ENCODE assay signal across 9 mouse cellular contexts in genomic region chr11:8245408-8246003, GRCm38 (mm10).
A peak's percentile ranks its signal among the peaks of the same experiment; 100 is the strongest.
DNase-seq lines count a peak whose midpoint lies in the region; ATAC-seq lines count a peak whose summit lies in the region.
"Had no signal": no experiment of that assay in that cellular context is flagged by ENCODE, and none has a peak within 500 bp of the region (broad histone marks: within the 10 kb centered on the region; RNA-seq: fewer than 3 reads in every experiment).

No protein-coding gene starts in this region.

- H3K4me3 ChIP-seq in hindbrain, embryonic 13.5 days: no peak overlapping the region
- no peak overlapping the region for H3K4me3 ChIP-seq in hindbrain, embryonic 12.5 days
- H3K4me3 ChIP-seq in forebrain, embryonic 15.5 days: no peak overlapping the region
- H3K4me3 ChIP-seq: neural tube, embryonic 13.5 days had no signal

- H3K9me3 ChIP-seq in hindbrain, embryonic 13.5 days: no peaks in the 10 kb centered on the region
- H3K9me3 ChIP-seq in hindbrain, embryonic 12.5 days (replicated peaks): 0 out of 2 replicates have a peak, but pooled peaks cover under 1% of the 10 kb centered on the region
- no peaks in the 10 kb centered on the region for H3K9me3 ChIP-seq in forebrain, embryonic 15.5 days
- H3K9me3 ChIP-seq: neural tube, embryonic 13.5 days had no signal

- H3K36me3 ChIP-seq in hindbrain, embryonic 13.5 days: no peaks in the 10 kb centered on the region
- H3K36me3 ChIP-seq in hindbrain, embryonic 12.5 days: no peaks in the 10 kb centered on the region
- no peaks in the 10 kb centered on the region for H3K36me3 ChIP-seq in forebrain, embryonic 15.5 days
- H3K36me3 ChIP-seq: neural tube, embryonic 13.5 days had no signal

- no peaks in the 10 kb centered on the region for H3K27me3 ChIP-seq in hindbrain, embryonic 13.5 days
- no peaks in the 10 kb centered on the region for H3K27me3 ChIP-seq in hindbrain, embryonic 12.5 days
- H3K27me3 ChIP-seq in forebrain, embryonic 15.5 days: no peaks in the 10 kb centered on the region

- peak; percentile 53 for DNase-seq in thymus, postnatal 0 days (ENCODE audit: low spot score)
- DNase-seq in thymus, postnatal 4 days: no peak
- no peak for DNase-seq in urinary bladder, adult 18-20 months (ENCODE audit: low spot score in 2 of 2)
- DNase-seq in urinary bladder, postnatal 14 days (ENCODE audit: low spot score): no peak
- no peak for DNase-seq in layer of hippocampus, adult 8-10 months (ENCODE audit: low spot score in 2 of 2)

- no peak overlapping the region for H3K9ac ChIP-seq in hindbrain, embryonic 13.5 days
- no peak overlapping the region for H3K9ac ChIP-seq in hindbrain, embryonic 12.5 days
- no peak overlapping the region for H3K9ac ChIP-seq in forebrain, embryonic 15.5 days (replicated peaks)
- H3K9ac ChIP-seq: neural tube, embryonic 13.5 days had no signal

- peak; percentile 54; the same call in 1 of the 2 replicates for ATAC-seq in hindbrain, embryonic 13.5 days (ENCODE audit: low FRiP score)
- no peak for ATAC-seq in hindbrain, embryonic 12.5 days (ENCODE audit: low FRiP score)
- peak; percentile 67 for ATAC-seq in forebrain, embryonic 15.5 days (replicated peaks)

- no peak overlapping the region for H3K27ac ChIP-seq in hindbrain, embryonic 13.5 days
- no peak overlapping the region for H3K27ac ChIP-seq in hindbrain, embryonic 12.5 days
- no peak overlapping the region for H3K27ac ChIP-seq in forebrain, embryonic 15.5 days (replicated peaks)
- H3K27ac ChIP-seq: neural tube, embryonic 13.5 days had no signal

- no peaks in the 10 kb centered on the region for H3K4me1 ChIP-seq in hindbrain, embryonic 13.5 days (replicated peaks)
- no peaks in the 10 kb centered on the region for H3K4me1 ChIP-seq in hindbrain, embryonic 12.5 days
- no peaks in the 10 kb centered on the region for H3K4me1 ChIP-seq in forebrain, embryonic 15.5 days
- H3K4me1 ChIP-seq: neural tube, embryonic 13.5 days had no signal

- no peak overlapping the region for H3K4me2 ChIP-seq in hindbrain, embryonic 13.5 days
- no peak overlapping the region for H3K4me2 ChIP-seq in hindbrain, embryonic 12.5 days (replicated peaks)
- no peak overlapping the region for H3K4me2 ChIP-seq in forebrain, embryonic 15.5 days (replicated peaks)
- H3K4me2 ChIP-seq: neural tube, embryonic 13.5 days had no signal

- 41% methylated on average over 3 of the region's 3 CpGs for WGBS in hindbrain, embryonic 13.5 days
- 35% methylated on average over 3 of the region's 3 CpGs for WGBS in hindbrain, embryonic 12.5 days
- WGBS in forebrain, embryonic 15.5 days: 29% methylated on average over 3 of the region's 3 CpGs
